Mouse (Mus musculus) gastrocnemius, postnatal 10 days (tissue): Measurements from ENCODE around the gene Mdm2. TPM values are rescaled to one million over a fixed set of nuclear protein-coding genes. Genes with fewer than 3 reads are reported as not detected.

Experiments used
- DNase-seq: peaks from one replicate; pipeline ENCODE4 v3.0.0; 2021; ENCODE audit warnings: mixed read lengths
- total RNA-seq, 2 experiments: library from RNA; stranded (reverse); gene quantifications; 2 replicates each; pipeline ENCODE4 v1.2.3; 2021

Mdm2 gene
- total RNA-seq, 2 experiments from 2014 or later: 34.1 to 36.4 TPM

GRCm38 (mm10) chr10:117668546-117669300 lies 41.8 kb downstream of the Mdm2 start:
- no peak for DNase-seq

- no peak for DNase-seq
Observed at GRCm38 (mm10) chr10:117667663-117668507, 42.7 kb downstream of the Mdm2 start.

- no peak for DNase-seq
Observed at GRCm38 (mm10) chr10:117666947-117667630, 43.5 kb downstream of the Mdm2 start.

GRCm38 (mm10) chr10:117666361-117666760 lies 44.2 kb downstream of the Mdm2 start:
- DNase-seq: no peak

GRCm38 (mm10) chr10:117665376-117666275 lies 44.9 kb downstream of the Mdm2 start:
- DNase-seq: no peak

- DNase-seq: no peak
Observed at GRCm38 (mm10) chr10:117664926-117665209, 45.7 kb downstream of the Mdm2 start.

- no peak for DNase-seq
Observed at GRCm38 (mm10) chr10:117664208-117664925, 46.2 kb downstream of the Mdm2 start.

- no peak for DNase-seq
Observed at GRCm38 (mm10) chr10:117663865-117664200, 46.7 kb downstream of the Mdm2 start.

GRCm38 (mm10) chr10:117663056-117663864 lies 47.3 kb downstream of the Mdm2 start:
- no peak for DNase-seq

- no peak for DNase-seq
Observed at GRCm38 (mm10) chr10:117662316-117663055, 48.1 kb downstream of the Mdm2 start.

- no peak for DNase-seq
Observed at GRCm38 (mm10) chr10:117659819-117660218, 50.7 kb downstream of the Mdm2 start.

- no peak for DNase-seq
Observed at GRCm38 (mm10) chr10:117659430-117659813, 51.1 kb downstream of the Mdm2 start.

GRCm38 (mm10) chr10:117658522-117659429 lies 51.8 kb downstream of the Mdm2 start:
- no peak for DNase-seq

- DNase-seq: no peak
Observed at GRCm38 (mm10) chr10:117657659-117658306, 52.8 kb downstream of the Mdm2 start.

GRCm38 (mm10) chr10:117656985-117657658 lies 53.4 kb downstream of the Mdm2 start:
- DNase-seq: no peak

GRCm38 (mm10) chr10:117656662-117656962 lies 53.9 kb downstream of the Mdm2 start:
- DNase-seq: no peak

- no peak for DNase-seq
Observed at GRCm38 (mm10) chr10:117655908-117656661, 54.5 kb downstream of the Mdm2 start.
